26 mouse cellular contexts compared by ENCODE assay signal in the genomic region with DNA sequence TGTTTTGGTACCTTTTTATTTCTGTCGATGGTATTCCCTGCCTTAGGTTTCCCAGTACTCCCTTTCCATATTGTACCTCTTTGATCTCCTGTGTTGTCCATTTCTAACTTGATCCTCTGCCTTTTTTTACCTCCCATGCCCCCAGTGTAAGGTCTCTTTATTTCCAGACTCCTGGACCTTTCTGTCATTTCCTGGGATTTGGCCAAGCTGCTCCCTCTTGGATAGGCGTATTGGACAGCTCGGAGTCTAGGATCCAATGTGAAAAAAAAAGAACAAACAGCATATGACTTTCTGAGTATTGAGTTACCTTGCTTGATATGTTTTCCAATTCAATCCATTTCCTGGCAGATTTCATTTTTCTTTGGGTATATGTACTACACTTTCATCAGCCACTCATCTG.
A peak's percentile ranks its signal among the peaks of the same experiment; 100 is the strongest.
DNase-seq lines count a peak whose midpoint lies in the region; ATAC-seq and TF ChIP-seq lines count a peak whose summit lies in the region.
"Had no signal": no experiment of that assay in that cellular context is flagged by ENCODE, and none has a peak within 500 bp of the region (broad histone marks: within the 10 kb centered on the region; RNA-seq: fewer than 3 reads in every experiment).

No protein-coding gene starts in this region.

- no peak for TF ChIP-seq POLR2A in cerebellum, adult 2 months (IDR thresholded peaks at IDR 0.05; ENCODE audit: borderline replicate concordance, insufficient read depth, low read length)
- no peak for TF ChIP-seq POLR2A in kidney, adult 2 months (IDR thresholded peaks at IDR 0.05; ENCODE audit: low read depth, low read length)

- WGBS in cerebellum, adult 2 months, result 32% methylated on average over 3 of the region's 3 CpGs
- 80% methylated on average over 3 of the region's 3 CpGs for WGBS in kidney, adult 2 months
- WGBS in kidney, embryonic 16.5 days, result 83% methylated on average over 3 of the region's 3 CpGs

- DNase-seq in cerebellum, adult 2 months, result peak in 1 of 2 experiments; percentile 76
- DNase-seq in cerebellum, adult 11 months, result no peak
- DNase-seq in cerebellum, adult 9-10 months, result peak; percentile 76
- DNase-seq in cerebellum, postnatal 14 days, result peak; percentile 54 to 62
- no peak for DNase-seq in kidney, adult 2 months
- no peak for DNase-seq in adrenal gland, postnatal 10 days
- DNase-seq: adrenal gland, adult 2 months; adrenal gland, postnatal 25 days; embryo, embryonic 11 days; gastrocnemius, postnatal 25 days; heart, adult 18-20 months; heart, postnatal 10 days; kidney, adult 8-10 months had no signal

- TF ChIP-seq CTCF in cerebellum, adult 2 months (IDR thresholded peaks at IDR 0.05; ENCODE audit: borderline replicate concordance, insufficient read depth, low read depth, low read length), result no peak
- no peak for TF ChIP-seq CTCF in kidney, adult 2 months (conservative IDR thresholded peaks at IDR 0.05; ENCODE audit: insufficient read depth, insufficient read length, low read depth, low read length)

- peaks cover 9% of the 10 kb centered on the region; the same call in 1 of the 2 replicates for H3K4me1 ChIP-seq in cerebellum, adult 2 months (ENCODE audit: control insufficient read depth, insufficient read depth, low read length)
- no peaks in the 10 kb centered on the region for H3K4me1 ChIP-seq in kidney, adult 2 months (ENCODE audit: control insufficient read depth, insufficient read depth, low read length)
- no peaks in the 10 kb centered on the region for H3K4me1 ChIP-seq in kidney, embryonic 16.5 days (ENCODE audit: insufficient read depth, low read length)
- H3K4me1 ChIP-seq: embryonic facial prominence, embryonic 10.5 days; forebrain, embryonic 12.5 days; forebrain, embryonic 15.5 days; heart, embryonic 12.5 days; heart, embryonic 15.5 days; hindbrain, embryonic 12.5 days; hindbrain, embryonic 15.5 days had no signal

- H3K9ac ChIP-seq in kidney, embryonic 16.5 days (replicated peaks; ENCODE audit: low read length), result no peak overlapping the region
- H3K9ac ChIP-seq: embryonic facial prominence, embryonic 13.5 days; forebrain, embryonic 12.5 days; forebrain, embryonic 15.5 days; heart, embryonic 12.5 days; heart, embryonic 15.5 days; hindbrain, embryonic 12.5 days; hindbrain, embryonic 15.5 days had no signal

- no peak overlapping the region for H3K4me3 ChIP-seq in cerebellum, adult 2 months (replicated peaks; ENCODE audit: insufficient read depth, low read depth, low read length)
- H3K4me3 ChIP-seq in kidney, adult 2 months (ENCODE audit: insufficient read depth, low read depth, low read length), result no peak overlapping the region
- no peak overlapping the region for H3K4me3 ChIP-seq in kidney, embryonic 16.5 days (ENCODE audit: low read length)
- H3K4me3 ChIP-seq: embryonic facial prominence, embryonic 10.5 days; embryonic facial prominence, embryonic 13.5 days; erythroblast, embryonic 14.5 days; forebrain, embryonic 12.5 days; forebrain, embryonic 15.5 days; heart, embryonic 12.5 days; heart, embryonic 15.5 days; hindbrain, embryonic 12.5 days; hindbrain, embryonic 15.5 days had no signal

- peak overlapping the region; percentile 53; the same call in 1 of the 2 replicates for H3K27ac ChIP-seq in cerebellum, adult 2 months (ENCODE audit: insufficient read depth, low read length)
- H3K27ac ChIP-seq in kidney, adult 2 months (ENCODE audit: insufficient read depth, low read depth, low read length), result no peak overlapping the region
- no peak overlapping the region for H3K27ac ChIP-seq in kidney, embryonic 16.5 days (ENCODE audit: low read length)
- H3K27ac ChIP-seq: embryonic facial prominence, embryonic 10.5 days; embryonic facial prominence, embryonic 13.5 days; forebrain, embryonic 12.5 days; forebrain, embryonic 15.5 days; heart, embryonic 15.5 days; hindbrain, embryonic 12.5 days; hindbrain, embryonic 15.5 days; kidney, postnatal 0 days had no signal

- ATAC-seq in kidney, embryonic 16.5 days (ENCODE audit: low FRiP score, low TSS enrichment), result no peak
- ATAC-seq: CD4-positive, CD25-positive, alpha-beta regulatory T cell, adult 4 months; forebrain, embryonic 15.5 days; intestine, postnatal 0 days had no signal

- H3K9me3 ChIP-seq in kidney, embryonic 16.5 days (ENCODE audit: low read length), result no peaks in the 10 kb centered on the region
- H3K9me3 ChIP-seq: embryonic facial prominence, embryonic 10.5 days; embryonic facial prominence, embryonic 13.5 days; forebrain, embryonic 12.5 days; forebrain, embryonic 15.5 days; heart, embryonic 12.5 days; heart, embryonic 15.5 days; hindbrain, embryonic 12.5 days; hindbrain, embryonic 15.5 days had no signal

- H3K36me3 ChIP-seq in kidney, adult 2 months (ENCODE audit: control insufficient read depth, insufficient read depth, low read length), result no peaks in the 10 kb centered on the region
- no peaks in the 10 kb centered on the region for H3K36me3 ChIP-seq in kidney, embryonic 16.5 days (ENCODE audit: insufficient read depth, low read length)
- H3K36me3 ChIP-seq: embryonic facial prominence, embryonic 10.5 days; embryonic facial prominence, embryonic 13.5 days; forebrain, embryonic 12.5 days; forebrain, embryonic 15.5 days; heart, embryonic 12.5 days; heart, embryonic 15.5 days; hindbrain, embryonic 12.5 days; hindbrain, embryonic 15.5 days had no signal

- no peak overlapping the region for H3K4me2 ChIP-seq in kidney, embryonic 16.5 days (replicated peaks; ENCODE audit: low read depth, low read length)
- H3K4me2 ChIP-seq: embryonic facial prominence, embryonic 13.5 days; forebrain, embryonic 12.5 days; forebrain, embryonic 15.5 days; heart, embryonic 12.5 days; heart, embryonic 15.5 days; hindbrain, embryonic 12.5 days; hindbrain, embryonic 15.5 days had no signal

- H3K27me3 ChIP-seq in cerebellum, adult 2 months (ENCODE audit: control insufficient read depth, insufficient read depth, low read length), result no peaks in the 10 kb centered on the region; the same call in 1 of the 2 replicates
- H3K27me3 ChIP-seq in kidney, adult 2 months (replicated peaks; ENCODE audit: control insufficient read depth, insufficient read depth, low read length), result no peaks in the 10 kb centered on the region
- H3K27me3 ChIP-seq in kidney, embryonic 16.5 days (ENCODE audit: insufficient read depth, low read length), result no peaks in the 10 kb centered on the region
- H3K27me3 ChIP-seq: embryonic facial prominence, embryonic 13.5 days; forebrain, embryonic 12.5 days; forebrain, embryonic 15.5 days; heart, embryonic 12.5 days; heart, embryonic 15.5 days; hindbrain, embryonic 12.5 days; hindbrain, embryonic 15.5 days had no signal

Comparison
In these comparisons a context has a peak if more than half of its experiments do, and no peak if none do; other contexts are left out.
1. DNase-seq: peak in cerebellum, adult 9-10 months (single experiment) and cerebellum, postnatal 14 days (2 of 2); none in cerebellum, adult 11 months (single experiment), kidney, adult 2 months (single experiment) and adrenal gland, postnatal 10 days (single experiment).